Mouse (Mus musculus): ENCODE measurements at regions not wholly inside any gene's neighbourhood (a gene's known extent, or its start where the extent isn't known, plus 50 kb on each side); places are given as distances from the start of the nearest gene placed in this dataset.

DNA sequence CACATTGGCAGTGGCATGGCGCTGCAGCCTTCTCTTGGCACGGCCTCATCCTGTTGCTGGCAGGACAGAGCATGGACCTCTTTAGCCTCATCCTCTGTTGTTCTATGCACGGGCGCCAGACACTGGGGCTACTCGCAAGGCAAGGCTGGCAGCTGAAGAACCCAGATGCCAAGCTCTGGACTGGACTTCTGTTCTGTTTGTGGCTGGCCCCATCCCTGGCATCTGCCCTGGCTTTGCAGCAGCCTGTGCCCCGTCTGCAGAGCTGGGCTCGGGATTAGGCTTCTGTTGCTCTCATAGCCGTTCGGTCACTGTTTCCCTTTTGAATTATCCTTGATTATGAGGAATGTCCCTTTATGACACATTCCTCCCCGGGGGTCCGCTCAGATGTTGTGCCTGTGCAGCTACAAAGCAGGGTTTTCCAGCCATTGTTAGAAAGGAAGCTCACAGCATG is 214.6 kb upstream of the Tbc1d5 start:
- no peak for ATAC-seq
- TF ChIP-seq CTCF (IDR thresholded peaks at IDR 0.05), result no peak
- ChIA-PET POLR2A (no interaction called here), CTCF (interaction anchor here (0.7 to 1.5 kb wide), 2 partner anchors 10 to 446 kb away, joined by 3 read pairs; no protein-coding TSS in a partner anchor)
- peaks cover 9% of the 10 kb centered on the region for H3K27me3 ChIP-seq
- in situ Hi-C loops (cut with MboI; ENCODE audit: low pct_unique_long_range_greater_than_20kb), result no loop called here
- DNase-seq (ENCODE audit: low read depth, low spot score), result no peak

GRCm38 (mm10) chr17:51391871-51392270 is 212.7 kb upstream of the Tbc1d5 start:
- ChIA-PET POLR2A (no interaction called here), CTCF (no interaction called here)
- no peak for TF ChIP-seq CTCF (IDR thresholded peaks at IDR 0.05)
- peaks cover 9% of the 10 kb centered on the region for H3K27me3 ChIP-seq
- no peak for DNase-seq (ENCODE audit: low read depth, low spot score)
- in situ Hi-C loops (cut with MboI; ENCODE audit: low pct_unique_long_range_greater_than_20kb), result no loop called here
- ATAC-seq, result no peak

- no peak for TF ChIP-seq CTCF (IDR thresholded peaks at IDR 0.05)
- H3K27me3 ChIP-seq, result peaks cover 13% of the 10 kb centered on the region
- in situ Hi-C loops (cut with MboI; ENCODE audit: low pct_unique_long_range_greater_than_20kb), result no loop called here
- ATAC-seq (no peak), DNase-seq (ENCODE audit: low read depth, low spot score) (no peak)
- ChIA-PET CTCF (no interaction called here), POLR2A (no interaction called here)
Measured at GRCm38 (mm10) chr17:51382552-51382951, 203.4 kb upstream of the Tbc1d5 start.

GRCm38 (mm10) chr17:51371937-51372479 is 192.9 kb upstream of the Tbc1d5 start:
- POLR2A ChIA-PET, result no interaction called here
- DNase-seq (ENCODE audit: low read depth, low spot score) (no peak), ATAC-seq (no peak)
- peaks cover 14% of the 10 kb centered on the region for H3K27me3 ChIP-seq
- TF ChIP-seq CTCF (IDR thresholded peaks at IDR 0.05), result no peak
- CTCF ChIA-PET, result interaction anchor here (1.2 kb wide), 1 partner anchor 10 kb away, joined by 5 read pairs; no protein-coding TSS in a partner anchor
- in situ Hi-C loops (cut with MboI; ENCODE audit: low pct_unique_long_range_greater_than_20kb), result no loop called here

GRCm38 (mm10) chr17:51370990-51371389 is 191.8 kb upstream of the Tbc1d5 start:
- TF ChIP-seq CTCF (IDR thresholded peaks at IDR 0.05), result no peak
- peaks cover 14% of the 10 kb centered on the region for H3K27me3 ChIP-seq
- ATAC-seq, result no peak
- in situ Hi-C loops (cut with MboI; ENCODE audit: low pct_unique_long_range_greater_than_20kb), result no loop called here
- ChIA-PET POLR2A (no interaction called here), CTCF (interaction anchor here (1.2 kb wide), 1 partner anchor 9 kb away, joined by 5 read pairs; no protein-coding TSS in a partner anchor)
- no peak for DNase-seq (ENCODE audit: low read depth, low spot score)

DNA sequence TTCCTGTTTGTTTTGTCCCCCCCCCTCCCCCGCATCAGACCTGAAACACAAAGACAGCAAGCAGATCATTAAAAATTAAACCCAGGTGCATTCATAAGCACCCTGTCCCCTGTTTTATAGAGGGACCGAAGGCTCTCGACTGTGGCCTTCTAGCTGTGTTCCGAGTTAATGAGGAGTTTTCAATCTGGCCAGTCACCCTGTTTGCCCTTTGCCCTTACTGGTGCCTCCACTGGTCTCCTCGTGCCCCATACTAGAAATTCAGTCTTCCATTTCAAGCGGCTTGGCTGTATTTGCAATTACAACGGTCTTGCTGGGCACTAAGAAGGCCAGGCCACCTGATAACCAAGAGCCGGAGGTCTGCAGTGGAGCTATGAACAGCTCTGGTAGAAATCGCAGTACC is 190.9 kb upstream of the Tbc1d5 start:
- ATAC-seq (no peak), DNase-seq (ENCODE audit: low read depth, low spot score) (no peak)
- no peak for TF ChIP-seq CTCF (IDR thresholded peaks at IDR 0.05)
- POLR2A ChIA-PET, result no interaction called here
- CTCF ChIA-PET, result no interaction called here
- H3K27me3 ChIP-seq, result peaks cover 14% of the 10 kb centered on the region
- in situ Hi-C loops (cut with MboI; ENCODE audit: low pct_unique_long_range_greater_than_20kb), result no loop called here

DNA sequence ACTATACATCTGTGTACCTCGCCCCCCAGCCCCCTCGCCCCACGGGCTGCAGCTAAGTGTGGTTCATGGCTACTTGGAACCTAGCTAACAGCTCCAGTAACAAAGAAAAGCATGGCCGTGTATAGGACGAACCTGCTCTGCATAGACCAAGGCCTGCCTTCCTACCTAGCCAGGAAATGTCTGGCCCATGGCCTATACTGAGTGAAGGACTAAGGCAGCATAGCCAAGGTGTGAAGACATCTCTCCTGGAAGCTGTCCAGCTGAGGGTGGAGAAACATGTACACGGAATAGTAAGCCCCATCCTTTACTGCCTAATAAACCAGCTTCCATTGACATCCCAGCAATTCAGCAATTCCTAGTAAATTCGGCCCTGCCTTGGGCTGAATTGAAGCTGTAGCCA is 183.6 kb upstream of the Tbc1d5 start:
- DNase-seq (ENCODE audit: low read depth, low spot score) (no peak), ATAC-seq (no peak)
- H3K27me3 ChIP-seq, result peaks cover 14% of the 10 kb centered on the region
- TF ChIP-seq CTCF (IDR thresholded peaks at IDR 0.05), result no peak
- ChIA-PET POLR2A (no interaction called here), CTCF (no interaction called here)
- in situ Hi-C loops (cut with MboI; ENCODE audit: low pct_unique_long_range_greater_than_20kb), result no loop called here

DNA sequence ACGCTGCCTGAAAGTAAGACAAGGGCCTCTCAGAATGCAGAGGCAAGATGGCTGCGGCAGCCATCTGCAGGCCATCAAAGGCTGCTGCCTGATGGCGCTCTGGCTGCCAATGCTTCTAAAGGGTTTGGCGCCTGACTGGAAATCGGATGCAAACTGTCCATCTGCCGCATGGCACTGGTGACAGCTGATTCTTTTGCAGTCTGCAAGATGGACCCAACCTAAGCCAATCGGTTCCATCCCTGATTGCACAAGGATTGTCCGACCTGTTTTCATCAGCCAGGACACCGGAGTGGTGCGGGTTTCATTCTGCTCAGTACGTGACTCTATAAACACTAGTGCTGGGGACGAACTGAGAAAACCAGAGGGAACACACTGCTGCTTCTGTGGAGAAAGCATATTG is 183.1 kb upstream of the Tbc1d5 start:
- CTCF ChIA-PET, result interaction anchor here (1.1 kb wide), 1 partner anchor 9 kb away, joined by 5 read pairs; no protein-coding TSS in a partner anchor
- DNase-seq (ENCODE audit: low read depth, low spot score) (no peak), ATAC-seq (no peak)
- H3K27me3 ChIP-seq, result peaks cover 14% of the 10 kb centered on the region
- in situ Hi-C loops (cut with MboI; ENCODE audit: low pct_unique_long_range_greater_than_20kb), result no loop called here
- TF ChIP-seq CTCF (IDR thresholded peaks at IDR 0.05), result no peak
- POLR2A ChIA-PET, result no interaction called here

DNA sequence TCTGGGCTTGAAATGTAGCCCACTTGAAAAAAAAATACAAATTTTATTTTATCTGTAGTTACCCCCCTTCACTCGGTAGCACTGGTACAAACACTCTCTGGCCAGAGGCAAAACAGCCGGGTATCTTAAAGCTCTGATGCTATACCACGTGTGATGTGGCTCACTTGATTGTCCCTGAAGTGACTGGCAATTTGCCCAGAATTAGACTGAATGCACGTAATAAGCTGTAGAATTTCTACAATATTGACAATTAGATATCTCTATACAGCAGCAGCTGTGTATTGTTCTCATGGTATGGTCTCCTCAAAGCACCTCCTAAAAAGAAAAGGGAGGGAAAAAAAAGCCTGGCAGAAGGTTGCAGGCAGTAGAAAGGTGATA is 179.2 kb upstream of the Tbc1d5 start:
- ATAC-seq (no peak), DNase-seq (ENCODE audit: low read depth, low spot score) (no peak)
- ChIA-PET POLR2A (no interaction called here), CTCF (no interaction called here)
- H3K27me3 ChIP-seq, result peaks cover 14% of the 10 kb centered on the region
- no peak for TF ChIP-seq CTCF (IDR thresholded peaks at IDR 0.05)
- in situ Hi-C loops (cut with MboI; ENCODE audit: low pct_unique_long_range_greater_than_20kb), result no loop called here

GRCm38 (mm10) chr17:51357690-51358361 is 178.7 kb upstream of the Tbc1d5 start:
- no peak for DNase-seq (ENCODE audit: low read depth, low spot score)
- ChIA-PET CTCF (no interaction called here), POLR2A (no interaction called here)
- no peak for TF ChIP-seq CTCF (IDR thresholded peaks at IDR 0.05)
- no peak for ATAC-seq
- peaks cover 14% of the 10 kb centered on the region for H3K27me3 ChIP-seq
- in situ Hi-C loops (cut with MboI; ENCODE audit: low pct_unique_long_range_greater_than_20kb), result no loop called here

DNA sequence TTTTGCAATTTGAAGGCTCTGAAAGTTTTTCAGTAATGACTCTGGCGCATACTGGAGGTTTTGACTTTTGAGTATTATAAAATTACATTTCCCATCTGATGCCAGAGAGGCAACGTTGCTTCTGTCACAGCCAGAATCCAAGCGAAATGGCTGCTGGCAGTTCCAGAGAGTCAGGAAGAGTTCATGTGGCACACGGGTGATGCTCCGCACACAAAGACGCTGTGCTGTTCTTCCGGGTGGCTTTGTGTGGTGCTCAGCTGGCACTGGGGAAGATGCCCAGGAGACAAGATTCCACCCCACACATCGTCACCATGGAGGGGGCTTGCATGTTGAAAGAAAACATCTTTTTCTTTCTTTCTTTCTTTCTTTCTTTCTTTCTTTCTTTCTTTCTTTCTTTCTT is 177.3 kb upstream of the Tbc1d5 start:
- in situ Hi-C loops (cut with MboI; ENCODE audit: low pct_unique_long_range_greater_than_20kb), result no loop called here
- ChIA-PET POLR2A (no interaction called here), CTCF (no interaction called here)
- peaks cover 14% of the 10 kb centered on the region for H3K27me3 ChIP-seq
- ATAC-seq, result no peak
- DNase-seq (ENCODE audit: low read depth, low spot score), result no peak
- no peak for TF ChIP-seq CTCF (IDR thresholded peaks at IDR 0.05)

- ChIA-PET CTCF (no interaction called here), POLR2A (no interaction called here)
- in situ Hi-C loops (cut with MboI; ENCODE audit: low pct_unique_long_range_greater_than_20kb), result no loop called here
- TF ChIP-seq CTCF (IDR thresholded peaks at IDR 0.05), result no peak
- DNase-seq (ENCODE audit: low read depth, low spot score) (no peak), ATAC-seq (no peak)
- peaks cover 6% of the 10 kb centered on the region for H3K27me3 ChIP-seq
Measured at GRCm38 (mm10) chr17:51321868-51322267, 142.7 kb upstream of the Tbc1d5 start.
